Mouse (Mus musculus) kidney, adult 2 months (tissue): ENCODE data around the gene Ppp1r14b. TPM values are rescaled to one million over a fixed set of nuclear protein-coding genes. Genes with fewer than 3 reads are reported as not detected.

Experiments
- DNase-seq: peaks from one replicate; pipeline ENCODE4 v3.0.0; 2021
- H3K27ac ChIP-seq: fragments of 200-500 bp; 2 replicates; pipeline ENCODE4 v1.5.1; 2012; ENCODE audit warnings: low read depth, low read length, control low read depth, inconsistent platforms; ENCODE audit not compliant: insufficient read depth
- H3K27me3 ChIP-seq: fragments of 200-500 bp; replicated peaks from 2 replicates; pipeline ENCODE4 v1.6.1; 2012; ENCODE audit warnings: mild to moderate bottlenecking, moderate library complexity, low read length, inconsistent platforms; ENCODE audit not compliant: control insufficient read depth, insufficient read depth
- H3K36me3 ChIP-seq: fragments of 200-500 bp; 2 replicates; pipeline ENCODE4 v1.6.1; 2012; ENCODE audit warnings: mild to moderate bottlenecking, moderate library complexity, low read length, inconsistent platforms; ENCODE audit not compliant: control insufficient read depth, insufficient read depth
- H3K4me1 ChIP-seq: fragments of 200-500 bp; 2 replicates; pipeline ENCODE4 v1.6.1; 2011; ENCODE audit warnings: low read length; ENCODE audit not compliant: control insufficient read depth, insufficient read depth
- H3K4me3 ChIP-seq: fragments of 200-500 bp; 2 replicates; pipeline ENCODE4 v1.5.1; 2011; ENCODE audit warnings: mild to moderate bottlenecking, low read depth, low read length, control low read depth; ENCODE audit not compliant: insufficient read depth
- CTCF ChIP-seq: fragments of 200-500 bp; conservative IDR thresholded peaks from 2 replicates; pipeline ENCODE4 v1.5.1; 2011; ENCODE audit warnings: low read depth, mild to moderate bottlenecking, control low read depth, low read length, moderate library complexity, mixed read lengths; ENCODE audit not compliant: insufficient read depth, insufficient read length
- POLR2A ChIP-seq: fragments of 200-500 bp; IDR thresholded peaks from one replicate; pipeline ENCODE4 v1.6.1; 2011; ENCODE audit warnings: low read depth, low read length, control low read depth
- WGBS: fragments of 180-500 bp; shearing (Covaris S2); methylation state at CpG from one replicate; pipeline ENCODE4 v1.1.7; 2018; 5-methylcytosine and 5-hydroxymethylcytosine counted together
- polyA plus RNA-seq: library from polyadenylated mRNA; depleted of rRNA; stranded (reverse); fragments of >200 nt; gene quantifications from 2 replicates; pipeline ENCODE4 v1.2.3, GENCODE M21; 2012

Ppp1r14b gene
- polyA plus RNA-seq, 1 experiment, result 55.3 TPM

DNA sequence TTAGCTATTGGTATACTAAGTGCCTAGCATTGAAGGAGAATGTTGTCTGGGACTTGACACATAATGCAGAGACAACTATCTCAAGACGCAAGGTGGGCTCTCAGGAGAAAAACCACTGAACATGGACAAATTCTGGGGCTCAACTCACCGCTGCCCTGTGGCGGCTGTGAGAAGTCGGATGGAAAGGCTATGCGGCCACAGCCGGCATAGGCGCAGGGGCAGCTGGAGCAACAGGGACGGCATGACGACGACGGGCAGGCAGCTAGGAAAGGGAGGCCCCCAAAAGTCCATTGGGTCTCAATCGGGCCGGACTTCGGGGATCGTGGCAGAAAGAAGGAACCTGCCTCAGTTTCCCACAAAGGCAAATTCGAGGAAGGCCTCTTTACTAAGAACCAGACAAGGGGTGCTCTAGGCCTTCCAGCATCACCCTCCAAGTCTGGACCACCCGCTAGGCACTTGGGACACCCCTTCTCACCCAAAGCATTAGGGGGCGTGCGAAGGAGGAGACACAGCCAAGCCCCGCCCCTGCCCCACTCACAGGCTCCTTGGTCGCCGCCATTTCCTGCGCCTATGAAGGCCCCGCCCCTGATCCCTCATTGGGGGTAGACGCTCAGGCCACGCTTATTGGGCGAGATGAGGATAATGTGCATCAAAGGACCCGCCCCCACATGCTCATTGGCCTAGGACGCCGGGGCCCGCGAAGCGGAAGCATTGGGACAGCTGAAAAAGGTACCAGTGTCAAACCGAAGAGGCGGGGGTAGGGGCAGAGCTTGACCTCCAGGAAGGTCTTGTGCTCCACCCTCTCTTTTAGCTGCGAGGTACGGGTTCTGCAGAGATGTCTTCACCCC is 17.5 kb downstream of the Ppp1r14b start, which contains the start of gene Dnajc4:
Gene Dnajc4, minus strand, starts transcription at position 562 of the 848 bp plus-strand sequence.
- TF ChIP-seq POLR2A (peak; percentile 14), CTCF (0 out of 2 replicates have a peak, but pooled peaks have one; percentile 1)
- WGBS, result under 1% methylated on average over 37 of the region's 37 CpGs

DNA sequence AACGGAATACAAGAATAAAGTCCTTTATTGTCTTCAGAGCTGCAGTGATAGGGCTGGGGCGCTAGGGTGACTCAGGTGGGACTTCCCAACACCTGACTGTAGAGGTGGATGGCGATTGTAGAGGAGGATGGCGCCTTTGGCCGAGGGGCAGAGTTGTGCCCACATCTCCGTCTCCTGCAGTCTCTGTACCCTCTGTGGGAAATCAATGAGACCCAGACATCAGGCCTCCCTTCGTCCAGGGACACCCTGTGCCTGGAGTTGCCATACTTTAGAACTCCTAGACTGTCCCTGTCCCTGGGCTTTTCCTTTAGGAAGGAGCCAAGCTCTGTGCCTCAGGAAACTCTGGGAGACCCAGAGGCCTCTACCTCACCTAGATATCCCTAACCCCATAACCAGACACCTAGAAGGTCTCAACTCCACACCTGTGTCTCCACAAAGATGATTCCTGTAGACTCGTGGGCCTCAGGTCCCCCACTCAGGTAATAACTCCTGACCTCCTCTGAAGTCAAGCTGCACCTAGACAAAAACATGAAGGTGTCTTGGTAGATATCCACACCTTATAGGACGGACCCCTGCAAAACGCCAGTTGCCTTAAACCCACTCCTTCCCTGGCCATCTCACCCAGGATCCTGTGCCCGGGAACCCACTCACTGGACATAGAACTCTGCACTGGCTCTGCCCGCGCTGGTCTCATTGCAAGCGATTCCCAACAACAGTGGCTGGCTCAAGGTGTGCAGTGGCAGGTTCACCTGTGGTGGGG is 18.4 kb downstream of the Ppp1r14b start:
- 66% methylated on average over 14 of the region's 14 CpGs for WGBS
- DNase-seq, result peak; percentile 1
- peak overlapping the region; percentile 39 for H3K4me3 ChIP-seq
- TF ChIP-seq POLR2A (no peak), CTCF (no peak)
- no peaks in the 10 kb centered on the region for H3K36me3 ChIP-seq
- H3K27me3 ChIP-seq, result no peaks in the 10 kb centered on the region
- H3K4me1 ChIP-seq, result peaks cover 4% of the 10 kb centered on the region; the same call in 1 of the 2 replicates
- H3K27ac ChIP-seq, result peak overlapping the region; percentile 18

More for the DNA sequence above, 17.5 kb downstream of the Ppp1r14b start, which contains the start of gene Dnajc4:
- H3K27me3 ChIP-seq, result no peaks in the 10 kb centered on the region
- H3K4me1 ChIP-seq, result peaks cover 7% of the 10 kb centered on the region; the same call in 1 of the 2 replicates
- peak within 1 kb of the TSS; percentile 18 for H3K27ac ChIP-seq
- H3K4me3 ChIP-seq, result peak within 1 kb of the TSS; percentile 62
- peak; percentile 99 for DNase-seq
- H3K36me3 ChIP-seq, result no peaks in the 10 kb centered on the region

DNA sequence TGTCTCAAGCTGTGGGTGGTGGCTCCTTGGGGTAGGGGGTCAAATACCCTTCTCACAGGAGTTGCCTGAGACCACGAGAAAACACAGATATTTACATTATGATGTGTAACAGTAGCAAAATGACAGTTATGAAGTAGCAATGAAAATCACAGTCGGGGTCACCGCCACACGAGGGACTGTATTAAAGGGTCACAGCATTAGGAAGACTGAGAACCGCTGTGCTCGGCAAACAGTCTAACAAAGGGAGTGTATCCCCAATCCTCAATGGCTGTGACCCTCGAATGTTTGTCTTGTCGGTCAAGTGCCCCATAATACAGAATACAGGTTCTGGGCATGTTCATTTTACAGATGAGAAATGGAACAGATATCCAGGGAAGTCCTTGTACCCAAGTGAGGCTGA is 19.2 kb downstream of the Ppp1r14b start:
- Histone ChIP-seq H3K4me3 (no peak overlapping the region), H3K36me3 (no peaks in the 10 kb centered on the region), H3K4me1 (peaks cover 4% of the 10 kb centered on the region; the same call in 1 of the 2 replicates), H3K27ac (no peak overlapping the region), H3K27me3 (no peaks in the 10 kb centered on the region)
- WGBS, result 87% methylated on average over 8 of the region's 8 CpGs
- no peak for TF ChIP-seq CTCF
- no peak for TF ChIP-seq POLR2A
- no peak for DNase-seq

DNA sequence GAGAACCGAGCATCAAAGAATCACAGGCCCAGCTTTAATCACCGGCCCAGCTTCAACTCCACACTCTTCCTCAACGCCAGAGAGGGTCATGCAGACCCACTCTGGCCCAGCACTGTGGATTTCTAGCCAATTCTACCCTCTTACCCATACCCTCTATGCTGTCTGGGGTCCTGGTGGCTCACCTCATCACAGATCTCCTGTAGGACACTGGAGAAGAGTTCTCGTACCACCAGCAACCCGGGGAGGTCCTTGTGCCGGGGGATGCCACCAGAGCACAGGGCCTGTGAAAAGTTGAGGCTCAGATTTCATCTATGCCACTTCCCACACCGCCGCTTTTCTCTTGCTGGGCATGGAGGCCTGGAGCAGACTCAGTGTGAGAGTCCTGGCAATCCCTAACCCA is 19.7 kb downstream of the Ppp1r14b start:
- no peak for TF ChIP-seq CTCF
- TF ChIP-seq POLR2A, result no peak
- Histone ChIP-seq H3K27me3 (no peaks in the 10 kb centered on the region), H3K27ac (no peak overlapping the region), H3K4me3 (peak overlapping the region; percentile 64), H3K36me3 (no peaks in the 10 kb centered on the region), H3K4me1 (peaks cover 4% of the 10 kb centered on the region; the same call in 1 of the 2 replicates)
- WGBS, result 74% methylated on average over 8 of the region's 8 CpGs
- DNase-seq, result peak; percentile 1

DNA sequence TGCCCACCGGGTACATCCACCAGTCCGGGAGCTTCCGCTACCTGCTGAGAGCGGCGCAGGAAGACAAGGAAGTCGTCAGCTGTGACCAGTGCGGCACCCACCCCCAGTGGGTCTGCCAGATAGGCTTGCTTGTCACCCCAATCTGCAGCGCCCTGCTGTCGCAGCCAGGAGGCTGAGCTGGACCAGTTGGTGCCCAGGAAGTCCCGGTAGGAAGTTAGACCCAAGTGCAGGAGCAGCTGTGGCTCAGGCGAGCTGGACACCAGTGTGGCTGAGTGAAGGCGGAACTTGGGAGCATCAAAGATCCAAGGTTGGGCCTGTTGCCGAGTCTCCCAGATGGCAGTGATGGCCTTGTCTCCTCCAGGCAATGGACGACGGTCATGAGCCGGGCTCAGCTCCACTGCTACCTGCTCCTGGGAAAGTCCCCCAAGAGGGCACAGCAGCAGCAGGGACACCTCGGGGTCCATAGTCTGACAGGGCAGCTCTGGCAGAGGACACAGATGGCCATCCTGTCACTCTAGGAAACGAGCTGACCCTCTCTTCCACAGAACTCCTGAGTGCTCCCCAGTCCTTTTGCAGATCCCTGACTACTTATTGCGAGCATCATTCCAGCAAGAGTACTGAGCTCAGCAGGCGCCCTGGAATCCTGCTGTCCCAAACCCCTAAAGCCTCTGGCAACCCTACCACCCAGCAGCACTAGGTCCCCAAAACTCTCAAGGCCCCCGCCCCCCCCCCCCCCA is 20.7 kb downstream of the Ppp1r14b start:
- H3K27me3 ChIP-seq, result no peaks in the 10 kb centered on the region
- H3K27ac ChIP-seq, result peak overlapping the region; percentile 74
- WGBS, result 26% methylated on average over 21 of the region's 21 CpGs
- H3K4me1 ChIP-seq, result peaks cover 4% of the 10 kb centered on the region; the same call in 1 of the 2 replicates
- peak overlapping the region; percentile 64 for H3K4me3 ChIP-seq
- H3K36me3 ChIP-seq, result no peaks in the 10 kb centered on the region
- no peak for TF ChIP-seq CTCF
- no peak for TF ChIP-seq POLR2A
- DNase-seq, result peak; percentile 30

DNA sequence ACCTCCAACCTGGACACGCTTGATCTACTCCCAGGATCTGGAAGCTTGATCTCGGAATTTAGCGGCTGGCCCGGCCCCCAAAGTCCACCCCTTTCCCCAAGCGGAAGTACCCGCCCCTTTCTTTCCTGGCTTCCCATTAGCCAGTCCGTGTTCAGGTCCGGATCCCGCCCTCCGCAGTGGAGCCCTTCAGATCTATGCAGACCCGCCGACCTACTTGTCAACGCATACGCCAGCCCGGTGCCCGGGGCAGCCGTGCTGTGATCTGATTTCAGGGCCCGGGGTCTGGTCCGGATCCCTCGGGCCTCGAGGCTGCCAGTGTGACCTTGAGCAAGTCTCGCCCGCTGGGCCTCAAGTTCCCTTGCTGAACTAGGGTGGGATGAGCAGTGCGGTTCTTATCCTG is 21.2 kb downstream of the Ppp1r14b start, which contains the start of the genes Nudt22 and Trpt1:
Gene Nudt22, minus strand, starts transcription at position 112 of the 400 bp plus-strand sequence.
Gene Trpt1, plus strand, starts transcription at position 126 of the 400 bp plus-strand sequence.
- no peak for TF ChIP-seq CTCF
- no peak for TF ChIP-seq POLR2A
- Histone ChIP-seq H3K4me1 (peaks cover 4% of the 10 kb centered on the region; the same call in 1 of the 2 replicates), H3K27ac (peak within 1 kb of the TSS; percentile 89), H3K36me3 (no peaks in the 10 kb centered on the region), H3K27me3 (no peaks in the 10 kb centered on the region), H3K4me3 (peak within 1 kb of the TSS; percentile 74)
- DNase-seq, result peak; percentile 97
- WGBS, result under 1% methylated on average over 24 of the region's 24 CpGs
